Mouse (Mus musculus): ENCODE data around the gene Nrde2. TPM values are rescaled to one million over a fixed set of nuclear protein-coding genes. Genes with fewer than 3 reads are reported as not detected.
"Not testable (repeated sequence)": the region's sequence is repeated elsewhere in the genome, so short reads cannot be mapped to it uniquely, and the experiment has no call there.

Gene Nrde2
- polyA plus RNA-seq, 1 experiment from 2014 or later, result 7.8 TPM

GRCm38 (mm10) chr12:100190802-100191201 is 31.3 kb upstream of the Nrde2 start:
- WGBS, result 27% methylated on average over 6 of the region's 6 CpGs
- no peaks in the 10 kb centered on the region for H3K9me3 ChIP-seq (ENCODE audit: control insufficient read depth)
- no peak overlapping the region for H3K4me3 ChIP-seq (ENCODE audit: low read depth, low read length)
- H3K9ac ChIP-seq (ENCODE audit: low read depth, low read length), result no peak overlapping the region
- peak; percentile 67 for ATAC-seq
- H3K36me3 ChIP-seq (ENCODE audit: control insufficient read depth, insufficient read depth), result no peaks in the 10 kb centered on the region
- no peaks in the 10 kb centered on the region for H3K4me1 ChIP-seq (replicated peaks; ENCODE audit: control insufficient read depth, insufficient read depth, low read length)
- peak overlapping the region; percentile 65 for H3K27ac ChIP-seq (ENCODE audit: low read depth, low read length)
- no peaks in the 10 kb centered on the region for H3K27me3 ChIP-seq (replicated peaks; ENCODE audit: control insufficient read depth, insufficient read depth, low read length)
- no peak for TF ChIP-seq CTCF (IDR thresholded peaks at IDR 0.05; ENCODE audit: low read depth)
- peak overlapping the region; percentile 21; the same call in 1 of the 2 replicates for H3K4me2 ChIP-seq (replicated peaks; ENCODE audit: low read depth)

- TF ChIP-seq CTCF (IDR thresholded peaks at IDR 0.05; ENCODE audit: low read depth), result no peak
- Histone ChIP-seq H3K4me3 (ENCODE audit: low read depth, low read length) (peak overlapping the region; percentile 57), H3K36me3 (ENCODE audit: control insufficient read depth, insufficient read depth) (no peaks in the 10 kb centered on the region), H3K27ac (ENCODE audit: low read depth, low read length) (peak overlapping the region; percentile 95), H3K4me2 (replicated peaks; ENCODE audit: low read depth) (peak overlapping the region; percentile 93), H3K9ac (ENCODE audit: low read depth, low read length) (peak overlapping the region; percentile 72), H3K4me1 (replicated peaks; ENCODE audit: control insufficient read depth, insufficient read depth, low read length) (no peaks in the 10 kb centered on the region; the same call in 1 of the 2 replicates), H3K9me3 (ENCODE audit: control insufficient read depth) (no peaks in the 10 kb centered on the region; the same call in 1 of the 2 replicates), H3K27me3 (replicated peaks; ENCODE audit: control insufficient read depth, insufficient read depth, low read length) (no peaks in the 10 kb centered on the region)
- no peak for ATAC-seq
- WGBS, result under 1% methylated on average over 29 of the region's 29 CpGs
Observed at GRCm38 (mm10) chr12:100187756-100188430, 28.4 kb upstream of the Nrde2 start.

GRCm38 (mm10) chr12:100187013-100187755 is 27.7 kb upstream of the Nrde2 start:
- Histone ChIP-seq H3K4me1 (replicated peaks; ENCODE audit: control insufficient read depth, insufficient read depth, low read length) (no peaks in the 10 kb centered on the region; the same call in 1 of the 2 replicates), H3K4me2 (replicated peaks; ENCODE audit: low read depth) (peak overlapping the region; percentile 93), H3K9ac (ENCODE audit: low read depth, low read length) (peak overlapping the region; percentile 72), H3K27ac (ENCODE audit: low read depth, low read length) (peak overlapping the region; percentile 95), H3K9me3 (ENCODE audit: control insufficient read depth) (no peaks in the 10 kb centered on the region; the same call in 1 of the 2 replicates), H3K4me3 (ENCODE audit: low read depth, low read length) (peak overlapping the region; percentile 57), H3K27me3 (replicated peaks; ENCODE audit: control insufficient read depth, insufficient read depth, low read length) (no peaks in the 10 kb centered on the region), H3K36me3 (ENCODE audit: control insufficient read depth, insufficient read depth) (no peaks in the 10 kb centered on the region)
- WGBS, result under 1% methylated on average over 52 of the region's 52 CpGs
- peak; percentile 30; the same call in 1 of the 2 replicates for TF ChIP-seq CTCF (IDR thresholded peaks at IDR 0.05; ENCODE audit: low read depth)
- peak; percentile 97 for ATAC-seq

GRCm38 (mm10) chr12:100186376-100186775 is 26.9 kb upstream of the Nrde2 start:
- no peak for ATAC-seq
- Histone ChIP-seq H3K9ac (ENCODE audit: low read depth, low read length) (peak overlapping the region; percentile 61), H3K27ac (ENCODE audit: low read depth, low read length) (peak overlapping the region; percentile 95), H3K36me3 (ENCODE audit: control insufficient read depth, insufficient read depth) (no peaks in the 10 kb centered on the region), H3K9me3 (ENCODE audit: control insufficient read depth) (no peaks in the 10 kb centered on the region; the same call in 1 of the 2 replicates), H3K4me3 (ENCODE audit: low read depth, low read length) (peak overlapping the region; percentile 57), H3K4me1 (replicated peaks; ENCODE audit: control insufficient read depth, insufficient read depth, low read length) (no peaks in the 10 kb centered on the region; the same call in 1 of the 2 replicates), H3K27me3 (replicated peaks; ENCODE audit: control insufficient read depth, insufficient read depth, low read length) (no peaks in the 10 kb centered on the region), H3K4me2 (replicated peaks; ENCODE audit: low read depth) (peak overlapping the region; percentile 61)
- 6% methylated on average over 6 of the region's 6 CpGs for WGBS
- no peak for TF ChIP-seq CTCF (IDR thresholded peaks at IDR 0.05; ENCODE audit: low read depth)

GRCm38 (mm10) chr12:100185897-100186296 is 26.4 kb upstream of the Nrde2 start:
- H3K27ac ChIP-seq (ENCODE audit: low read depth, low read length), result peak overlapping the region; percentile 46; the same call in 1 of the 2 replicates

DNA sequence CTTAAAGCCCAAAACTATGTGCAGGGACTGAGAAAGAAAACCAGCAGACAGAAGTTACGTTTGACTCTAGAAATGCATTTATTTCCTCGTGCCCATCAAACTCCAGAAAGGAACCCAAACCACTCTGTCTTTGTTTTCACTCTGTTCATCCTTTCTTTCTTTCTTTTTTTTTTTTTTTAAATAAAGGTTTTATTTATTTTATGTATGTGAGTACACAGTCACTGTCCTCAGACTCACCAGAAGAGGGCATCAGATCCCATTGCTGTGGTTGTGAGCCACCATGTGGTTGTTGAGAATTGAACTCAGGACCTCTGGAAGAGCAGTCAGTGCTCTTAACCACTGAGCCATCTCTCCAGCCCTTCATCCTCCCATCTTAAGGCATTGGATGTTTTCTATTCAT is 25.5 kb upstream of the Nrde2 start:
- peak; percentile 60 for TF ChIP-seq CTCF (IDR thresholded peaks at IDR 0.05; ENCODE audit: low read depth)
- not testable (repeated sequence) for H3K4me3 ChIP-seq (ENCODE audit: low read depth, low read length); H3K9me3 ChIP-seq (ENCODE audit: control insufficient read depth); H3K4me1 ChIP-seq (replicated peaks; ENCODE audit: control insufficient read depth, insufficient read depth, low read length); H3K27ac ChIP-seq (ENCODE audit: low read depth, low read length); H3K36me3 ChIP-seq (ENCODE audit: control insufficient read depth, insufficient read depth); H3K9ac ChIP-seq (ENCODE audit: low read depth, low read length); ATAC-seq; H3K27me3 ChIP-seq (replicated peaks; ENCODE audit: control insufficient read depth, insufficient read depth, low read length); H3K4me2 ChIP-seq (replicated peaks; ENCODE audit: low read depth)
- WGBS, result 96% methylated on average over 2 of the region's 2 CpGs

More at GRCm38 (mm10) chr12:100185897-100186296, 26.4 kb upstream of the Nrde2 start:
- no peak for ATAC-seq
- Histone ChIP-seq H3K9me3 (ENCODE audit: control insufficient read depth) (no peaks in the 10 kb centered on the region; the same call in 1 of the 2 replicates), H3K36me3 (ENCODE audit: control insufficient read depth, insufficient read depth) (no peaks in the 10 kb centered on the region), H3K4me1 (replicated peaks; ENCODE audit: control insufficient read depth, insufficient read depth, low read length) (no peaks in the 10 kb centered on the region; the same call in 1 of the 2 replicates), H3K4me2 (replicated peaks; ENCODE audit: low read depth) (peak overlapping the region; percentile 61), H3K9ac (ENCODE audit: low read depth, low read length) (no peak overlapping the region), H3K4me3 (ENCODE audit: low read depth, low read length) (peak overlapping the region; percentile 57; the same call in 1 of the 2 replicates), H3K27me3 (replicated peaks; ENCODE audit: control insufficient read depth, insufficient read depth, low read length) (no peaks in the 10 kb centered on the region)
- WGBS, result 40% methylated on average over 7 of the region's 7 CpGs
- TF ChIP-seq CTCF (IDR thresholded peaks at IDR 0.05; ENCODE audit: low read depth), result no peak

Data from intestine, postnatal 0 days (tissue).